Mouse (Mus musculus): ENCODE measurements at regions not wholly inside any gene's neighbourhood (a gene's known extent, or its start where the extent isn't known, plus 50 kb on each side); places are given as distances from the start of the nearest gene placed in this dataset.

DNA sequence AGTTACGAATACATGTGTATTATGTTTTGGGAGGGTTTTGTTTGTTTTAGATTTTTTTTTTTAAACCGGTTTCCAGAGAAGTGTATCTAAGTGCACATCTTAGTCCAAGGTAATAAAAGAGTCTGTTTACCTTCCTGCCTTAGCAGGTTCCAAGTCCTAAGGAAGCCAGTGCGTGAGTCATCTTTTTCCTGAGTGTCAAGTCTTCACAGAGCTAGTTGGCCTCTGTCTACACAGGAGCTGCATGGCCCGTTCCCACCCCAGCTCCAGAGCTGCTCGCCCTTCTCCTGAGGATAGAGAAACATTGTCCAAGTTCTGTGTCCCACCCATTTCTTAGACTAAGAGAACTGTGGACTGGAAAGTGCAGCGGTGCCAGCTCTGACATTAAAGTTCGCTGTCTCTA is 192.6 kb downstream of the Sptssa start:
- Histone ChIP-seq H3K4me1 (replicated peaks; ENCODE audit: insufficient read depth, low read length) (no peaks in the 10 kb centered on the region), H3K27ac (no peak overlapping the region), H3K27me3 (ENCODE audit: insufficient read depth, low read length) (no peaks in the 10 kb centered on the region), H3K4me3 (replicated peaks; ENCODE audit: low read depth, low read length) (no peak overlapping the region), H3K9ac (ENCODE audit: low read depth, low read length) (no peak overlapping the region), H3K4me2 (ENCODE audit: low read length) (no peak overlapping the region), H3K36me3 (ENCODE audit: insufficient read depth, low read length) (no peaks in the 10 kb centered on the region), H3K9me3 (replicated peaks; ENCODE audit: low read length) (no peaks in the 10 kb centered on the region)
- ATAC-seq (replicated peaks; ENCODE audit: low FRiP score, low read depth) (no peak), DNase-seq (ENCODE audit: low spot score) (no peak)
- no peak for TF ChIP-seq CTCF (IDR thresholded peaks at IDR 0.05; ENCODE audit: low read depth)
- 51% methylated on average over 7 of the region's 7 CpGs for WGBS

GRCm38 (mm10) chr12:54461411-54461810 is 195.0 kb downstream of the Sptssa start:
- H3K4me1 ChIP-seq (replicated peaks; ENCODE audit: insufficient read depth, low read length): no peaks in the 10 kb centered on the region
- TF ChIP-seq CTCF (IDR thresholded peaks at IDR 0.05; ENCODE audit: low read depth): no peak
- ATAC-seq (replicated peaks; ENCODE audit: low FRiP score, low read depth): no peak
- no peak overlapping the region for H3K9ac ChIP-seq (ENCODE audit: low read depth, low read length)
- no peaks in the 10 kb centered on the region for H3K27me3 ChIP-seq (ENCODE audit: insufficient read depth, low read length)
- no peak overlapping the region for H3K4me3 ChIP-seq (replicated peaks; ENCODE audit: low read depth, low read length)
- 60% methylated on average over 3 of the region's 3 CpGs for WGBS
- no peaks in the 10 kb centered on the region for H3K9me3 ChIP-seq (replicated peaks; ENCODE audit: low read length)
- H3K27ac ChIP-seq: no peak overlapping the region
- no peaks in the 10 kb centered on the region for H3K36me3 ChIP-seq (ENCODE audit: insufficient read depth, low read length)
- no peak for DNase-seq (ENCODE audit: low spot score)
- H3K4me2 ChIP-seq (ENCODE audit: low read length): no peak overlapping the region

DNA sequence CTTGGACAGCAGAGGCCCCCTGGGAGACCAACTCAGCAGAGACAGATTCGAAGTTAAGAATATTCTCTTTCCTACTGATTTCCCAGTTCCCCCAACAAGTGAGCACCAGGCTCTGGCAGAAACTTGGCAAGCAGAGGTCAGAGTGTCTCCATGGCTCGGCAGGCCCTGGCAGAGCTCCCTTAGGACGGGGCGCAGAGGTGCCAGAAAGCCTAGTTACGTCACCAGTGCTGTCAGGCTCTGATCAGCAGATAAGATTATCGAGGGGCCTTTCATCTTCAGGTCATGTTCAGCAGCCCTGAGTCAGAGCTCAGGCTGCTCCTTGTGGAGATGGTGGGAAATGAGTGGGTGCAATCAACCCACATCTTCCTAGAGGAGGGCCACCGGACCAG is 196.2 kb downstream of the Sptssa start:
- no peaks in the 10 kb centered on the region for H3K4me1 ChIP-seq (replicated peaks; ENCODE audit: insufficient read depth, low read length)
- no peak overlapping the region for H3K27ac ChIP-seq
- ATAC-seq (replicated peaks; ENCODE audit: low FRiP score, low read depth) (no peak), DNase-seq (ENCODE audit: low spot score) (no peak)
- H3K4me3 ChIP-seq (replicated peaks; ENCODE audit: low read depth, low read length): no peak overlapping the region
- no peak overlapping the region for H3K9ac ChIP-seq (ENCODE audit: low read depth, low read length)
- no peak overlapping the region for H3K4me2 ChIP-seq (ENCODE audit: low read length)
- WGBS: 66% methylated on average over 7 of the region's 7 CpGs
- no peaks in the 10 kb centered on the region for H3K9me3 ChIP-seq (replicated peaks; ENCODE audit: low read length)
- H3K36me3 ChIP-seq (ENCODE audit: insufficient read depth, low read length): no peaks in the 10 kb centered on the region
- TF ChIP-seq CTCF (IDR thresholded peaks at IDR 0.05; ENCODE audit: low read depth): no peak
- no peaks in the 10 kb centered on the region for H3K27me3 ChIP-seq (ENCODE audit: insufficient read depth, low read length)

- ATAC-seq (replicated peaks; ENCODE audit: low FRiP score, low read depth): no peak
- Histone ChIP-seq H3K36me3 (ENCODE audit: insufficient read depth, low read length) (no peaks in the 10 kb centered on the region), H3K9me3 (replicated peaks; ENCODE audit: low read length) (no peaks in the 10 kb centered on the region), H3K27me3 (ENCODE audit: insufficient read depth, low read length) (no peaks in the 10 kb centered on the region), H3K4me1 (replicated peaks; ENCODE audit: insufficient read depth, low read length) (no peaks in the 10 kb centered on the region), H3K27ac (no peak overlapping the region), H3K4me2 (ENCODE audit: low read length) (no peak overlapping the region), H3K9ac (ENCODE audit: low read depth, low read length) (no peak overlapping the region), H3K4me3 (replicated peaks; ENCODE audit: low read depth, low read length) (no peak overlapping the region)
- TF ChIP-seq CTCF (IDR thresholded peaks at IDR 0.05; ENCODE audit: low read depth): no peak
- DNase-seq (ENCODE audit: low spot score): no peak
- 68% methylated on average over 11 of the region's 11 CpGs for WGBS
Measured at GRCm38 (mm10) chr12:54459462-54460134, 196.8 kb downstream of the Sptssa start.

GRCm38 (mm10) chr12:54456731-54457130 is 199.6 kb downstream of the Sptssa start:
- Histone ChIP-seq H3K36me3 (ENCODE audit: insufficient read depth, low read length) (no peaks in the 10 kb centered on the region), H3K4me3 (replicated peaks; ENCODE audit: low read depth, low read length) (no peak overlapping the region), H3K27ac (no peak overlapping the region), H3K4me1 (replicated peaks; ENCODE audit: insufficient read depth, low read length) (no peaks in the 10 kb centered on the region), H3K4me2 (ENCODE audit: low read length) (no peak overlapping the region), H3K9me3 (replicated peaks; ENCODE audit: low read length) (no peaks in the 10 kb centered on the region), H3K9ac (ENCODE audit: low read depth, low read length) (no peak overlapping the region), H3K27me3 (ENCODE audit: insufficient read depth, low read length) (no peaks in the 10 kb centered on the region)
- ATAC-seq (replicated peaks; ENCODE audit: low FRiP score, low read depth) (no peak), DNase-seq (ENCODE audit: low spot score) (no peak)
- no peak for TF ChIP-seq CTCF (IDR thresholded peaks at IDR 0.05; ENCODE audit: low read depth)
- 94% methylated on average over 8 of the region's 8 CpGs for WGBS

GRCm38 (mm10) chr12:54454606-54455005 is 201.8 kb downstream of the Sptssa start:
- no peak overlapping the region for H3K4me3 ChIP-seq (replicated peaks; ENCODE audit: low read depth, low read length)
- H3K9ac ChIP-seq (ENCODE audit: low read depth, low read length): no peak overlapping the region
- H3K27me3 ChIP-seq (ENCODE audit: insufficient read depth, low read length): no peaks in the 10 kb centered on the region
- no peaks in the 10 kb centered on the region for H3K9me3 ChIP-seq (replicated peaks; ENCODE audit: low read length)
- 62% methylated on average over 10 of the region's 10 CpGs for WGBS
- no peak overlapping the region for H3K4me2 ChIP-seq (ENCODE audit: low read length)
- peaks cover 6% of the 10 kb centered on the region; the same call in 1 of the 2 replicates for H3K4me1 ChIP-seq (replicated peaks; ENCODE audit: insufficient read depth, low read length)
- no peaks in the 10 kb centered on the region for H3K36me3 ChIP-seq (ENCODE audit: insufficient read depth, low read length)
- DNase-seq (ENCODE audit: low spot score) (no peak), ATAC-seq (replicated peaks; ENCODE audit: low FRiP score, low read depth) (no peak)
- H3K27ac ChIP-seq: no peak overlapping the region
- no peak for TF ChIP-seq CTCF (IDR thresholded peaks at IDR 0.05; ENCODE audit: low read depth)

DNA sequence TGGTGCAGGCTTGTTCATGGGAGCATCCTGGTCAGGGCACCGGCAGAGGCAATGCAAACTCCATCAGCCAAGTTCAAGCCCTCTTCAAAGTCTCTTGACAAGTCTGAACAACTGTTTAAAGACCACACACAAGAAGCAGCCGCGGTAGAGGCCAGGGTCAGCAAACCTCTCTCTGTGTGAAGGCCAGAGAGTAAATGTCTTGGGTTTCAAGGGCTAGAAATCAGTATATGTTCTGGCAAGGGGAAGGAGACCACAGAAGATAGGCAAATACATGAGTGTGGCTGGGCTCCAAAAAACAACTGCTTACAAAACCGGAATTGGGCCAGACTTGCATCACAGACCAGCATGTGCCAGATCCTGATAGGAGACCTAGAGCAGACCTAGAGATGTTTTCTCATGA is 203.0 kb downstream of the Sptssa start:
- H3K27me3 ChIP-seq (ENCODE audit: insufficient read depth, low read length): no peaks in the 10 kb centered on the region
- H3K4me3 ChIP-seq (replicated peaks; ENCODE audit: low read depth, low read length): no peak overlapping the region
- H3K9me3 ChIP-seq (replicated peaks; ENCODE audit: low read length): no peaks in the 10 kb centered on the region
- H3K4me1 ChIP-seq (replicated peaks; ENCODE audit: insufficient read depth, low read length): peaks cover 6% of the 10 kb centered on the region; the same call in 1 of the 2 replicates
- DNase-seq (ENCODE audit: low spot score) (peak; percentile 22), ATAC-seq (replicated peaks; ENCODE audit: low FRiP score, low read depth) (no peak)
- no peak overlapping the region for H3K27ac ChIP-seq
- H3K36me3 ChIP-seq (ENCODE audit: insufficient read depth, low read length): no peaks in the 10 kb centered on the region
- WGBS: 38% methylated on average over 4 of the region's 4 CpGs
- H3K4me2 ChIP-seq (ENCODE audit: low read length): no peak overlapping the region
- no peak for TF ChIP-seq CTCF (IDR thresholded peaks at IDR 0.05; ENCODE audit: low read depth)
- H3K9ac ChIP-seq (ENCODE audit: low read depth, low read length): no peak overlapping the region
